Mouse (Mus musculus) layer of hippocampus, postnatal 25 days (tissue): ENCODE results near the gene Igsf6. TPM values are rescaled to one million over a fixed set of nuclear protein-coding genes. Genes with fewer than 3 reads are reported as not detected.
A peak's percentile ranks its signal among the peaks of the same experiment; 100 is the strongest.

ENCODE experiments used
- DNase-seq, 2 experiments: peaks; one replicate each; pipeline ENCODE4 v3.0.0; 2022; ENCODE audit warnings: mixed read lengths in 2 of 2, low spot score in 1 of 2; ENCODE audit errors: extremely low spot score in 1 of 2
- total RNA-seq, 2 experiments: library from RNA; stranded (reverse); gene quantifications; 2 replicates each; pipeline ENCODE4 v1.2.3; 2021

Gene Igsf6
- total RNA-seq: under 1 TPM; 0.27 to 0.33 TPM

GRCm38 (mm10) chr7:121074281-121074680 is at the start of gene Igsf6:
Igsf6 (minus strand) TSS chr7:121074572.
- no peak for DNase-seq

GRCm38 (mm10) chr7:121120143-121120818 is 45.9 kb upstream of the Igsf6 start:
- peak; percentile 85 to 99 for DNase-seq

- DNase-seq: no peak
Observed at GRCm38 (mm10) chr7:121111762-121112161, 37.4 kb upstream of the Igsf6 start.

- no peak for DNase-seq
Observed at GRCm38 (mm10) chr7:121111321-121111720, 36.9 kb upstream of the Igsf6 start.

GRCm38 (mm10) chr7:121107851-121108250 is 33.5 kb upstream of the Igsf6 start:
- DNase-seq: no peak

GRCm38 (mm10) chr7:121098614-121099389 is 24.4 kb upstream of the Igsf6 start:
- DNase-seq: no peak

GRCm38 (mm10) chr7:121093026-121093425 is 18.7 kb upstream of the Igsf6 start:
- DNase-seq: no peak

- no peak for DNase-seq
Observed at GRCm38 (mm10) chr7:121090748-121091147, 16.4 kb upstream of the Igsf6 start.

GRCm38 (mm10) chr7:121088745-121089144 is 14.4 kb upstream of the Igsf6 start:
- DNase-seq: no peak

GRCm38 (mm10) chr7:121085500-121085899 is 11.1 kb upstream of the Igsf6 start:
- DNase-seq: no peak

GRCm38 (mm10) chr7:121084840-121085453 is 10.6 kb upstream of the Igsf6 start:
- DNase-seq: no peak

GRCm38 (mm10) chr7:121082949-121083513 is 8.7 kb upstream of the Igsf6 start:
- no peak for DNase-seq

- no peak for DNase-seq
Observed at GRCm38 (mm10) chr7:121081816-121082215, 7.4 kb upstream of the Igsf6 start.

GRCm38 (mm10) chr7:121081350-121081749 is 7.0 kb upstream of the Igsf6 start, which contains the start of gene Otoa:
Otoa (plus strand) TSS chr7:121081650.
- no peak for DNase-seq

- peak; percentile 46 to 64 for DNase-seq
Observed at GRCm38 (mm10) chr7:121077829-121078228, 3.5 kb upstream of the Igsf6 start.

- DNase-seq: no peak
Observed at GRCm38 (mm10) chr7:121077311-121077710, 2.9 kb upstream of the Igsf6 start.

- no peak for DNase-seq
Observed at GRCm38 (mm10) chr7:121075416-121075815, 1.0 kb upstream of the Igsf6 start.

GRCm38 (mm10) chr7:121074801-121075400 is 529 bp upstream of the Igsf6 start:
- no peak for DNase-seq

- DNase-seq: no peak
Observed at GRCm38 (mm10) chr7:121072506-121072905, 1.9 kb downstream of the Igsf6 start.

- DNase-seq: no peak
Observed at GRCm38 (mm10) chr7:121071276-121071675, 3.1 kb downstream of the Igsf6 start.

GRCm38 (mm10) chr7:121064309-121064708 is 10.1 kb downstream of the Igsf6 start:
- no peak for DNase-seq
